Mouse (Mus musculus) B cell, adult 2 months (primary cell): ENCODE data around the gene Gpi1.

Experiments used
- DNase-seq, 2 experiments: peaks; one replicate each; pipeline ENCODE4 v3.0.0; 2022

The Gpi1 gene

GRCm38 (mm10) chr7:34230116-34230515 is at the start of gene Gpi1:
Gene Gpi1, minus strand, starts transcription at chr7:34230336.
- peak; percentile 69 to 76 for DNase-seq

DNA sequence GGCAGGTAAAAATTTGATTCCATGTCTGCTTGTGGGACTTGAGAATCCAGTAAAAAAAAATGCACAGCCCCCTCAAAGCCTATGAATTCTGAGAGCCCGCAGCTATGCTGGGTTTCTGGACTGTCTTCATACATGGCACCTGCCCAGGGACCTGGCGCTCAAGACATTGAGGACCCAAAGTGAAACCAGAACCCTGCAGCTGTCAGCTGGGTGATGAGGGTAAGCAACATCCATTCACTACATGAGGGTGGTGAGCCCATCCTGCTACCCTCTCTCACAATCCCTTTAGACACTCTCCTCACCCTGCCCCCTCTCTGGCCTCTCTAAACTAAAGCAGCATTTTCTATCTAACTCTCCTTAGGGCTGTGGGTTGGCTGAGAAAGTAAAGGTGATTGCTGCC is 47.5 kb upstream of the Gpi1 start:
- no peak for DNase-seq

- DNase-seq: no peak
Observed at GRCm38 (mm10) chr7:34276066-34276465, 45.9 kb upstream of the Gpi1 start.

DNA sequence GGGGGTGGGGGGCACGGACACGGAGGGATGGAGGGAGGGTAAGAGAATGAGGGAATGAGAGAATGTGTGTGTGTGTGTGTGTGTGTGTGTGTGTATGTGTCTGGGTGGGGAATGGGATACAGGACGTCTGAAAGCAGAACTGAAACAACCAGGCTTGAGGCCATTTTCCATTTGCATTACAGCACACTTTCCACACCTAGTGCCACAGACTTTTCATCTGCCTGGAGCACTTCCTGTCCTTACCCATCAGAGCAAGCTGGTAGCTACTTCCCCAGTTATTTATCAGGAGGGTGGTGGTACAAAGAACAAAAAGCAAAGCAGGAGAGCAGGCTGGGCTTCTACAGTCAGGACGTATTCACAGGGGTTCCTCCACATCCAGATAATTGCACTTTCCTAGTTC is 42.3 kb upstream of the Gpi1 start:
- peak in 1 of 2 experiments; percentile 5 for DNase-seq

- no peak for DNase-seq
Observed at GRCm38 (mm10) chr7:34268463-34268862, 38.3 kb upstream of the Gpi1 start.

DNA sequence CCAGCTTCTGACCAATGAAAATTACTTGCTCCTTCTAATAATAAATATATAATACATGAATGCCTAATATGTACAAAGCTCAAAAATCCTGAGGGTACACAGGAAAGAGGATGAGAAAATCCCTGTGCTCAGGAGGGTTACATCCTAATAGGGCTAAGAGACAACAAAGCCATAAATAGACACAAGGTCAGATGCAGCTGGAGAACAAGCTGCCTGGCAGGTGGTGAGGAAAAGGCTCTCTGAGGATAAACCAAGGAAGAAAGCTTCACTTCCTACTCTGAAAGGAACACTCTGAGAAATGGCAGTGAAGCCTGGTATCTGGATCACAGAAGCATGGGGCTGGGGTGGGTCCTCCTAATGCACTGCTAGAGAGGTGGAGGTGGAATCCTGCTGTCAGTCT is 36.3 kb upstream of the Gpi1 start:
- DNase-seq: no peak

- DNase-seq: peak; percentile 58 to 63
Observed at GRCm38 (mm10) chr7:34265876-34266346, 35.8 kb upstream of the Gpi1 start.

GRCm38 (mm10) chr7:34263437-34263836 is 33.3 kb upstream of the Gpi1 start:
- no peak for DNase-seq

GRCm38 (mm10) chr7:34258407-34258806 is 28.3 kb upstream of the Gpi1 start:
- no peak for DNase-seq

DNA sequence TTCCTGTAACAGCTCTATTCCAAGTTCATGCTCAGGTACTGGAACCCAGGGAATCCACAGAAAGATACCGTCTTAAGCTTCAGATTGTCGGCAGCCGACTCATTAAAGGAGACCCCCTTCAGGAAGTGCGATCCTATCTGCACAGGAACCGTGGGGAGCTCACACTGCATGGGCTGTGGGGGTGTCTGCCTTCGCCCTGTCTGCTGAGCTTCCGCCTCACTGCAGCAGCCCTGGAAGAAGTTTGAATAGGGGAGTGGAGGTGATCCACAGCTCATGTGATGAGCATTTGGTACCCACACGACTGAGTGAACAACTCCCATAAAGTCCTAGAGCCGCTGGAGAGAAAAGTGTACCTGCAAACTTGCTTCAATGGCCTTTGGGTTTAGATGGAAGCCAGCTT is 27.1 kb upstream of the Gpi1 start:
- no peak for DNase-seq

DNA sequence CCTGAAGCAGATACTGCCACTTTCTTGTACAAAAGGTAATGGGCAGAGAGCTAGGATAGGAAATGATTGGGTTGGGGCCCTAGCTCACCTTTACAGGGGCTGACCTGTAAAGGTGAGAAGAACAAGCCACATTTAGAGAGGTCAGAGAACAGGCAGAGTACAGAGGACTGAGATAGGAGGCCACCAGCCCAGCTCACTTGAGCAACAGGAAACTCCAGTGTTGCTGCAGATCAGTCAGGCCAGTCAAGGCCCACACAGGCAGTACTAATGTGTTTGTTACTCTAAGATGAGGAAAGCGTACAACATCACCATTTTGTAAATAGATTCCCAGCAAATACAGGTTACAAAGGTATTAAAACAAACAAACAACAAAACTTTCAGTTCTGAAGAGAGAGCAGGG is 25.8 kb upstream of the Gpi1 start:
- no peak for DNase-seq

DNA sequence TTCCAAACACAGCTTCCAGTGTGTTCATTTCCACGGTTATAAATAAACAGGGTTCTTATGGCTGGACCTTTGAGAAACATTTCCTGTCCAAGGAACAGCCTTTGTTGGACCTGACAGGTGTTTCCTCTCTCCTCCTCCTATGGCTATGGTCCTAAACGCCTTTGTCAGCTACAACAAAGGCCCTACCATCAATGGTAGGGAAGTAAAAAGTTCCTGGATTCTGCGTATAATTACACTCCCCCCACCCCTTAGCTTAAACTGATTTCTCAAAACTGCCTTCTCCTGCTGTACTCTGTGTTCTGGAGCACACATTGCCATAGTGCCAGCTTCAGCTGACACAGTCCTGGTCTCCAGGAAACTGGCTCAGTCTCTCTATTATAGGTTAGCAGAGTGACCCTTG is 25.0 kb upstream of the Gpi1 start:
- DNase-seq: no peak

GRCm38 (mm10) chr7:34252030-34252429 is 21.9 kb upstream of the Gpi1 start:
- DNase-seq: peak in 1 of 2 experiments; percentile 21

DNA sequence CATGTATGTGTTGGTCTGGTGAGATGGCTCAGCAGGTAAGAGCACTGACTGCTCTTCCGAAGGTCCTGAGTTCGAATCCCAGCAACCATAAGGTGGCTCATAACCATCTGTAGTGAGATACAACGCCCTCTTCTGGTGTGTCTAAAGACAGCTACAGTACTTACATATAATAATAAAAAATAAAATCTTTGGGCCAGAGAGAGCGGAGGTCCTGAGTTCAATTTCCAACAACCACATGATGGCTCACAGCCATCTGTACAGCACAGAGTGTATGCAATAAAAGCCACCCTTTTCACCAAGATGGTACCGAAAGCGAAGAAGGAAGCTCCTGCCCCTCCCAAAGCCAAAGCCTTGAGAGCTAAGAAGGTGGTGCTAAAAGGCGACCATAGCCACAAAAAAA is 20.6 kb upstream of the Gpi1 start, which contains the start of gene Gm6096:
Gene Gm6096 (plus strand): TSS at position 301 of the 400 bp plus-strand sequence.
- DNase-seq: no peak

DNA sequence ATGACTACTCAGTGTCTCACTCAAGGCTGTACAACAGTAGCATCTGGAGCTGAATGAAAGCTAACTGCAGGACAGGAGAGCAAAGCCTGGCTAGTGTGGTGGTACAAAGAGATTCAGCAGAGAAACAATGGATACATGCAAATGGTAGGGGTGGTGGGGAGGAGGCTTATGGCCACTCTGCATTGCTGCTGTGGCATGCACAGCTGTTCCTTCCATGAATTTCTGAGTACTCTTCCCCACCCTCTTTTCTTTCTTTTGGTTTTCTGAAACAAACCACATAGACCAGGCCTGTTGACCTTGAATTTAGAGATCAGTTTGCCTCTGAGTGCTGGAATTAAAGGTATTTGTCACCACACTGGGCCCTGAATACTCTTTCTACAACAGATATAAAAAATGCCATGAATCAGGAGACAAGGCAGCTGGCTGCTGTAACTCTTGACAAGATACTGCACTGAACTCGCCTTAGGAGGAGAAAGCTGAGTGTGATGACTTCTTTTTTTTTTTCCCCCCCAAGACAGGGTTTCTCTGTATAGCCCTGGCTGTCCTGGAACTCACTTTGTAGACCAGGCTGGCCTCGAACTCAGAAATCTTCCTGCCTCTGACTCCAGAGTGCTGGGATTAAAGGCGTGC is 16.8 kb upstream of the Gpi1 start:
- no peak for DNase-seq

DNA sequence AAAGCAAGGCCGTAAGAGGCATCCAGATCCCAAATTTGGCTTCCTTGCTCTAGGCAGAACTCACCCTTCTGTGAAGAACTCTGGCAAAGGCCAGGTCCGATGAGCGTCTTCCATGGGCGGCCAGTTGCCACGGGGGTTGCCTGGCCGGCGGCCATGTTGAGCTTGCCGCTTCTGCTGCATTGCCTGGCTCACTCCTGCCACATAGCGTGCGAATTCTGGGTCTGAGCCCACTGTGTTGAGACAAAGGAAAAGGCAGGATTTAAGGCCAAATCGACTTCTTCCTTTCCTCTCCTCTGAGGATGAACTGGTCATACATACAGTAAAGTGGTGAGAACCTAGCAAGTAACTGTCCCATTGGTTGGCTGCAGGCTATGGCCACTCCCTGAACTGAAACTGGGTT is 12.0 kb upstream of the Gpi1 start:
- DNase-seq: no peak

DNA sequence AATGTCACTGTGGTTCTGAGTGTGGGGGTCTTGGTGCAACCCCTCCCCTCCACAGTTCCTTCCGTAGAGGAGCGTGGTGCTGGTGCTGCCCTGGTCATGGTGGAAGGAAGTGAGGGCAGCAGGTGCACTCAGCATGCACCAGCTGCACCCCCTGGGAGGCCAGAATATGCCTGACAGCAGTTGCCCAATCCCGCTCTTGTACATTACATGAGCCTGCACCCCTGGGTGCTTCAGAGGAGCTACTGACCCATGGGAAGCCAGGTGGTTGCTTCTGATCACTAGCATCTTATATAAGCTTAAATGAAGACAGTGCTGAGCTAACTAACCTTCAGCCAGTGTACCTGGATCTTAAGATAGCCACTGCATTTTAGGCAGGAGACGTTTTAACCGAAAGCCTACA is 8.0 kb upstream of the Gpi1 start:
- DNase-seq: no peak

DNA sequence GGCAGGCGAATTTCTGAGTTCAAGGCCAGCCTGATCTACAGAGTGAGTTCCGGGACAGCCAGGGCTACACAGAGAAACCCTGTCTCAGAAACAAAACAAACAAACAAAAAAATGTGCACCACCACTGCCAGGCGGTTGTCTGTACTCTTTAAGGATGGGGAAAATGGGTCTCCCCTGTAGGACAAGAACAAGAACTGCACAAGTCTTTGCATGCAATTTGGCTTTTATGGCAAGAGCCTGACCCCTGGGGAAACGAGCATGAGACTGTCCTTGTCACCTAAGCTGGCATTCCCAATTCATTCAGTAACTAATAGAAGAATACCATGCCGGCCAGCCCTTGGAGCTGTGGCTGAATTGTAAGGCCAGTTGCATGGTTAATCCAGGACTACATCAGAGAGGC is 5.5 kb upstream of the Gpi1 start:
- no peak for DNase-seq

GRCm38 (mm10) chr7:34234610-34235561 is 4.8 kb upstream of the Gpi1 start:
- DNase-seq: no peak

DNA sequence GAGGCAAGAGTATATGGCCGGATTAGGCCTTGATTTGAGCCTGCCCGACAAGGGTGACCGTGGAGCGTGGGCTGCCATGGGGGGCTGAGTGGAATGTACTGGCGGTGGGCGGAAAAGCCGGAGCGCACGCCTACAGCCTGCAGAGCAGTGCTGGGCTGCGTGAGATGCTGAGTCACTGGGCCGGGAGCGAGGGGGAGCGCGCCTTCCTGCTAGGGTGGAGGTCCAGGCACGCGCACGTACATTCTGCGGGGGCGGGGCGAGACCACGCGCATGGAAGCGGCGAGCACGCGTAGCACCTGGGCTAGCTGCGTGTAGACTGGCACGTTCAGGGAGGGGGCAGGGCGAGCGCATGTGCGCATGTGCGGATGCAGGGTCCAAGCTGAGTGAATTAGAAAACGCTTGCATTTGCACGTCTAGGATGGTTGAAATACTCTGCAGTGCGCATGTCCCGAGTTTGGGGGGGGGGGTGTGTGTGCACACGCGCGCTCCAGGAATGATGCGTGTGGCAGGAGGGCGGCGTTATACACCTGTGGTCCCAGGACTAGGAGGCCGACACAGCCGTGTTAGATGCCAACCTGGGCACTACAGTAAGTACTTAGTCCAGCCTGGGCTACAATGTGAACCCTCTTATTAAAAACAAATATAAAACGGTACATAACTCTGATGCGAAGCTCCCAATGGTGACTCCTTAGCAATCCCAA is 3.9 kb upstream of the Gpi1 start:
- peak; percentile 97 for DNase-seq

DNA sequence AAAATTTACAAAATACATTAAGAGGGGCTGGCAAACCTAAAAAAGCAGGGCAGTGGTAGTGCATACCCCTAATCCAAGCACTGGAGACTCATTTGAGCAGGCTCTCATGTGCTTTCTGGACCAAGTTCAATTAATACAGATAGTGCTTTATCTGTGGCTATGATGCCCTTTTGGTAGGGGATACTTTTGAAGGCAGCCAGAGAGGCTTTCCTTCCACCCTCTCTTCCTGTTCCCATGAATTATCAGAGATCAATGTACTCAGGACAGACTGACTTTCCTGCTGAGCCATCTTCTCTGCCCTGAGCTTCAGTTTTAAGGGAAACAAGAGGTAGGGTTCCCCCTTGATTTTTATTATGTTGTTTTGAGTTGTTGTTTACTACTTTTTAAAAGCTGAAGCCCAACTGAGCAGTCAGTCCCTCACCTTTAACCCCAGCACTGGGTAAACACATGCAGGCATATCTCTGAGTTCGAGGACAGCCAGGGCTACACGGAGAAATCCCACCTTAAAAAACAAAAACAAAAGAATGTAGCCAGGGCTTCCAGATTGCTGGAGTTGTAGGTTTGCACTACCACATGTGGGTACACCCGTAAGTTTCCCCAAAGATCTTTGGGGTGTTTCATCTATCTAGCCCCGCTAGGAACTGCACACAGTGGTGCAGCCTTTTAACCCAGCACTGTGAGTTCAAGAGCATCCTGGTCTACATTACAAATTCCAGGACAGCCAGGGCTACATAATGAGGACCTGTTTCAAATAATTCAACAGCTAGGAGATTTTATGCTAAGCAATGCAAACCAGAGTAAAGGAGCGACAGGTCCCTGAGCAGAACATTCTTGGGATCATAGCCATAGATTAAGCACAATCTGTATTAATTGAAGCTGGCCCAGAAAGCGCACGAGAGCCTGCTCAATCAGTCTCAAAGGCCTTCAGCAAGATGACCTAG is 2.9 kb upstream of the Gpi1 start:
- DNase-seq: no peak

DNA sequence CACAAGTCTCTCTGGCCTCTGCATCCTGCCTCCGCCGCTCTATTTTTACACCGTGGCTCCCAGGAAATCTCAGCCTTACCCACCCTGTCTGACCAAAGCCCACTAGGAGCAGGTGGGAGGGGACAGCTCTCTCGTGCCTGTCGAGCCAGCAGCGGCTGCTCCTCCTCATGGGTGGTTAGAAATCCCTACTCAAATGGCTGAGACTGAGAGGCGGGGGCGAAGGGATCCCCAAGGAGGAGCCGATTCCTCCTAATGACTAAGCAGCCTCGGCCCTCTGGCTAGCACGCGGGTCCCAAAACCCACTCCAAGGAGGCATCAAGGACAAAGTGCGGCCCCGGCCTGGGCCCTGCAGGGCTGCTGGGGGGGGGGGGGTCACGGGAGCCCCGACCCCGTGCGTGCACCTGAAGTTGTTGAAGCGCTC is 435 bp downstream of the Gpi1 start:
- DNase-seq: peak in 1 of 2 experiments; percentile 28
